Mouse (Mus musculus): ENCODE measurements around the gene Krt9. TPM values are rescaled to one million over a fixed set of nuclear protein-coding genes. Genes with fewer than 3 reads are reported as not detected.

Krt9 gene
- polyA plus RNA-seq, 1 experiment = not detected

DNA sequence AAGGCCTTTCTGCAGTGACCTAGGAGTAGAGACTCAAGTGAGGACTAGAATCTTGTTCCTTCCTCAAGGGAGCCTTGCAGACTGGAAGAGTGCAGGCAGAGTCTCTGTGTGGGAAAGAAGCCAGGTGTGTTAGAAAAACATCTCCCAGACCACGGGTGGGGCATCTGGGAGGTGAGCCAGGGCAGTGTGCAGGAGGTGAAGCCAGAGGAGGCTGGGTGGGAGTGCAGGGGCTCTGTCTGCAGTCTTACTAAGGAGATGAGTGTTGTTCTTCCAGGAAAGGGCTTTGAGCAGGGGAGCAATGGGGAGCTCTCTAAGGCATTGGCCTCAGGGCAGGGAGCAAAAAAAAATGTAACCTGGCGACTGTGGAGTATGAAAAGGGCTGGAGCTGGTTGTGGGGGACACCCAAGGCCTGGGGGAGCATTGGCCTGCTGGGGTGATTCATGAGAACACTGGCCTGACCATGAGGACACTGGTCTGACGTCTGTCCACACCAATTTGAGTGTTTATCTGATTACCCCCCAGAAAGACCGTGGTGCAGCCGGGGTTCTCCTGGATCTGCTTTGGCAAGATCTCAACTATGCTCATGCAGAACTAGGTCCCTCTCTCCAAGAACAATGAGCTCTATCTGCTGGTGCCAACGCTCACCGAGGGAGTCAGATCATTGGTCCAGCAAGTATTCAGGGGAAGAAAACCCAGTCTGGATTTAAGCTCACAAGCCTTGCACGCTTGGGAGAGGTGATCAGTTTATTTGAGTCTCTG is 37.4 kb downstream of the Krt9 start:
- peaks cover 41% of the 10 kb centered on the region for H3K4me1 ChIP-seq (ENCODE audit: control insufficient read depth, insufficient read depth, insufficient read length, low read length)
- no peaks in the 10 kb centered on the region for H3K27me3 ChIP-seq (ENCODE audit: control insufficient read depth, insufficient read depth, low read length)
- H3K36me3 ChIP-seq (ENCODE audit: control insufficient read depth, insufficient read depth, low read length) = no peaks in the 10 kb centered on the region
- peak overlapping the region; percentile 38 for H3K4me3 ChIP-seq (ENCODE audit: low read depth, low read length)
- TF ChIP-seq POLR2A (IDR thresholded peaks at IDR 0.05; ENCODE audit: low read depth, low read length) (no peak; the same call in 1 of the 2 replicates), CTCF (IDR thresholded peaks at IDR 0.05; ENCODE audit: extremely low read depth, insufficient read length, insufficient replicate concordance, low read depth, low read length) (no peak)
- WGBS = 18% methylated on average over 8 of the region's 8 CpGs
- peak overlapping the region; percentile 94 for H3K27ac ChIP-seq (ENCODE audit: insufficient read depth, low read depth, low read length)

GRCm38 (mm10) chr11:100148615-100149330 is 44.3 kb downstream of the Krt9 start, which contains the start of gene Krt19:
Krt19 (minus strand) TSS chr11:100148665.
- TF ChIP-seq CTCF (IDR thresholded peaks at IDR 0.05; ENCODE audit: extremely low read depth, insufficient read length, insufficient replicate concordance, low read depth, low read length) = no peak
- TF ChIP-seq POLR2A (IDR thresholded peaks at IDR 0.05; ENCODE audit: low read depth, low read length) = no peak
- 34% methylated on average over 9 of the region's 9 CpGs for WGBS
- Histone ChIP-seq H3K27ac (ENCODE audit: insufficient read depth, low read depth, low read length) (peak within 1 kb of the TSS; percentile 75), H3K4me3 (ENCODE audit: low read depth, low read length) (no peak within 1 kb of the TSS), H3K36me3 (ENCODE audit: control insufficient read depth, insufficient read depth, low read length) (peaks cover 8% of the 10 kb centered on the region), H3K4me1 (ENCODE audit: control insufficient read depth, insufficient read depth, insufficient read length, low read length) (peaks cover 39% of the 10 kb centered on the region), H3K27me3 (ENCODE audit: control insufficient read depth, insufficient read depth, low read length) (no peaks in the 10 kb centered on the region)

GRCm38 (mm10) chr11:100147566-100148353 is 45.3 kb downstream of the Krt9 start:
- Histone ChIP-seq H3K27ac (ENCODE audit: insufficient read depth, low read depth, low read length) (peak overlapping the region; percentile 75), H3K36me3 (ENCODE audit: control insufficient read depth, insufficient read depth, low read length) (peaks cover 11% of the 10 kb centered on the region), H3K4me3 (ENCODE audit: low read depth, low read length) (no peak overlapping the region), H3K27me3 (ENCODE audit: control insufficient read depth, insufficient read depth, low read length) (no peaks in the 10 kb centered on the region), H3K4me1 (ENCODE audit: control insufficient read depth, insufficient read depth, insufficient read length, low read length) (peaks cover 39% of the 10 kb centered on the region)
- TF ChIP-seq CTCF (IDR thresholded peaks at IDR 0.05; ENCODE audit: extremely low read depth, insufficient read length, insufficient replicate concordance, low read depth, low read length) = no peak
- TF ChIP-seq POLR2A (IDR thresholded peaks at IDR 0.05; ENCODE audit: low read depth, low read length) = no peak
- 21% methylated on average over 5 of the region's 5 CpGs for WGBS

GRCm38 (mm10) chr11:100145858-100146560 is 47.0 kb downstream of the Krt9 start:
- H3K36me3 ChIP-seq (ENCODE audit: control insufficient read depth, insufficient read depth, low read length) = peaks cover 27% of the 10 kb centered on the region
- no peaks in the 10 kb centered on the region for H3K27me3 ChIP-seq (ENCODE audit: control insufficient read depth, insufficient read depth, low read length)
- peaks cover 36% of the 10 kb centered on the region for H3K4me1 ChIP-seq (ENCODE audit: control insufficient read depth, insufficient read depth, insufficient read length, low read length)
- peak; percentile 94 for TF ChIP-seq POLR2A (IDR thresholded peaks at IDR 0.05; ENCODE audit: low read depth, low read length)
- TF ChIP-seq CTCF (IDR thresholded peaks at IDR 0.05; ENCODE audit: extremely low read depth, insufficient read length, insufficient replicate concordance, low read depth, low read length) = peak; percentile 9; the same call in 1 of the 2 replicates
- 2% methylated on average over 13 of the region's 13 CpGs for WGBS
- H3K27ac ChIP-seq (ENCODE audit: insufficient read depth, low read depth, low read length) = peak overlapping the region; percentile 100
- peak overlapping the region; percentile 95 for H3K4me3 ChIP-seq (ENCODE audit: low read depth, low read length)

GRCm38 (mm10) chr11:100145104-100145503 is 47.9 kb downstream of the Krt9 start:
- TF ChIP-seq POLR2A (IDR thresholded peaks at IDR 0.05; ENCODE audit: low read depth, low read length) (no peak), CTCF (IDR thresholded peaks at IDR 0.05; ENCODE audit: extremely low read depth, insufficient read length, insufficient replicate concordance, low read depth, low read length) (no peak)
- Histone ChIP-seq H3K27me3 (ENCODE audit: control insufficient read depth, insufficient read depth, low read length) (no peaks in the 10 kb centered on the region), H3K4me3 (ENCODE audit: low read depth, low read length) (peak overlapping the region; percentile 95), H3K4me1 (ENCODE audit: control insufficient read depth, insufficient read depth, insufficient read length, low read length) (peaks cover 34% of the 10 kb centered on the region), H3K36me3 (ENCODE audit: control insufficient read depth, insufficient read depth, low read length) (peaks cover 36% of the 10 kb centered on the region), H3K27ac (ENCODE audit: insufficient read depth, low read depth, low read length) (peak overlapping the region; percentile 100)
- under 1% methylated on average over 20 of the region's 20 CpGs for WGBS

GRCm38 (mm10) chr11:100140966-100141365 is 52.1 kb downstream of the Krt9 start:
- H3K4me3 ChIP-seq (ENCODE audit: low read depth, low read length) = peak overlapping the region; percentile 55
- peaks cover 36% of the 10 kb centered on the region for H3K4me1 ChIP-seq (ENCODE audit: control insufficient read depth, insufficient read depth, insufficient read length, low read length)
- WGBS = 29% methylated on average over 21 of the region's 21 CpGs
- H3K36me3 ChIP-seq (ENCODE audit: control insufficient read depth, insufficient read depth, low read length) = peaks cover 42% of the 10 kb centered on the region
- no peaks in the 10 kb centered on the region for H3K27me3 ChIP-seq (ENCODE audit: control insufficient read depth, insufficient read depth, low read length)
- TF ChIP-seq POLR2A (IDR thresholded peaks at IDR 0.05; ENCODE audit: low read depth, low read length) = no peak
- no peak for TF ChIP-seq CTCF (IDR thresholded peaks at IDR 0.05; ENCODE audit: extremely low read depth, insufficient read length, insufficient replicate concordance, low read depth, low read length)
- H3K27ac ChIP-seq (ENCODE audit: insufficient read depth, low read depth, low read length) = peak overlapping the region; percentile 90
